Mouse (Mus musculus) midbrain, embryonic 13.5 days (tissue): ENCODE data around the gene Usp39. TPM values are rescaled to one million over a fixed set of nuclear protein-coding genes. Genes with fewer than 3 reads are reported as not detected.

Experiments
- ATAC-seq: fragments of 200-750 bp; cut with Nextera tagmentation; 2 replicates; pipeline ENCODE4 v1.8.0; 2017; ENCODE audit warnings: mild to moderate bottlenecking, moderate TSS enrichment, moderate library complexity
- H3K27ac ChIP-seq: fragments of 300-500 bp; sonication (generic); 2 replicates; pipeline ENCODE4 v1.5.1; 2015; ENCODE audit warnings: inconsistent platforms, mild to moderate bottlenecking, moderate library complexity
- H3K27me3 ChIP-seq: fragments of 300-500 bp; sonication (generic); 2 replicates; pipeline ENCODE4 v1.6.1; 2015; ENCODE audit warnings: mild to moderate bottlenecking, inconsistent platforms
- H3K36me3 ChIP-seq: fragments of 300-500 bp; sonication (generic); 2 replicates; pipeline ENCODE4 v1.6.1; 2015; ENCODE audit warnings: mild to moderate bottlenecking, inconsistent platforms
- H3K4me1 ChIP-seq: fragments of 300-500 bp; sonication (generic); replicated peaks from 2 replicates; pipeline ENCODE4 v1.6.1; 2015; ENCODE audit warnings: inconsistent platforms
- H3K4me2 ChIP-seq: fragments of 300-500 bp; sonication (generic); replicated peaks from 2 replicates; pipeline ENCODE4 v1.6.1; 2015; ENCODE audit warnings: moderate library complexity, mild to moderate bottlenecking, inconsistent platforms
- H3K4me3 ChIP-seq: fragments of 300-500 bp; sonication (generic); replicated peaks from 2 replicates; pipeline ENCODE4 v1.5.1; 2015; ENCODE audit warnings: mild to moderate bottlenecking, inconsistent platforms
- H3K9ac ChIP-seq: fragments of 300-500 bp; sonication (generic); replicated peaks from 2 replicates; pipeline ENCODE4 v1.6.1; 2015; ENCODE audit warnings: mild to moderate bottlenecking, inconsistent platforms
- H3K9me3 ChIP-seq: fragments of 300-500 bp; sonication (generic); 2 replicates; pipeline ENCODE4 v1.6.1; 2016; ENCODE audit warnings: mild to moderate bottlenecking, inconsistent platforms
- WGBS: fragments of 180-500 bp; shearing (Covaris S2); methylation state at CpG from one replicate; pipeline ENCODE4 v1.1.7; 2015; 5-methylcytosine and 5-hydroxymethylcytosine counted together
- polyA plus RNA-seq: library from polyadenylated mRNA; unstranded; fragments of >200 nt; fragmentation: Nextera tagmentation; extraction: Ambion mirVana; gene quantifications from 2 replicates; pipeline ENCODE4 v1.2.1, GENCODE M21; 2015

The Usp39 gene
- polyA plus RNA-seq, 1 experiment from 2014 or later, result 53.4 TPM

- ATAC-seq, result no peak
- H3K4me2 ChIP-seq, result peak overlapping the region; percentile 97
- no peak overlapping the region for H3K27ac ChIP-seq
- H3K4me1 ChIP-seq, result peaks cover 45% of the 10 kb centered on the region
- peak overlapping the region; percentile 94 for H3K4me3 ChIP-seq
- 53% methylated on average over 6 of the region's 6 CpGs for WGBS
- no peaks in the 10 kb centered on the region for H3K27me3 ChIP-seq
- 0 out of 2 replicates have a peak overlapping the region, but pooled peaks have one; percentile 94 for H3K9ac ChIP-seq
- H3K36me3 ChIP-seq, result peaks cover 27% of the 10 kb centered on the region
- no peaks in the 10 kb centered on the region for H3K9me3 ChIP-seq
Measured at GRCm38 (mm10) chr6:72345633-72346032, 649 bp upstream of the Usp39 start.

- Histone ChIP-seq H3K27me3 (no peaks in the 10 kb centered on the region), H3K9ac (peak overlapping the region; percentile 94), H3K4me3 (peak overlapping the region; percentile 94), H3K4me1 (peaks cover 45% of the 10 kb centered on the region), H3K4me2 (peak overlapping the region; percentile 97), H3K27ac (peak overlapping the region; percentile 74), H3K9me3 (no peaks in the 10 kb centered on the region), H3K36me3 (peaks cover 20% of the 10 kb centered on the region)
- WGBS, result under 1% methylated on average over 42 of the region's 42 CpGs
- ATAC-seq, result peak; percentile 64
Measured at GRCm38 (mm10) chr6:72344396-72345073, 449 bp downstream of the Usp39 start.

GRCm38 (mm10) chr6:72340481-72340880 is 4.5 kb downstream of the Usp39 start:
- no peak for ATAC-seq
- H3K4me2 ChIP-seq, result no peak overlapping the region
- 69% methylated on average over 2 of the region's 2 CpGs for WGBS
- H3K27ac ChIP-seq, result no peak overlapping the region
- no peak overlapping the region for H3K4me3 ChIP-seq
- H3K27me3 ChIP-seq, result no peaks in the 10 kb centered on the region
- peaks cover 47% of the 10 kb centered on the region for H3K36me3 ChIP-seq
- peaks cover 18% of the 10 kb centered on the region for H3K4me1 ChIP-seq
- no peaks in the 10 kb centered on the region for H3K9me3 ChIP-seq
- H3K9ac ChIP-seq, result no peak overlapping the region

DNA sequence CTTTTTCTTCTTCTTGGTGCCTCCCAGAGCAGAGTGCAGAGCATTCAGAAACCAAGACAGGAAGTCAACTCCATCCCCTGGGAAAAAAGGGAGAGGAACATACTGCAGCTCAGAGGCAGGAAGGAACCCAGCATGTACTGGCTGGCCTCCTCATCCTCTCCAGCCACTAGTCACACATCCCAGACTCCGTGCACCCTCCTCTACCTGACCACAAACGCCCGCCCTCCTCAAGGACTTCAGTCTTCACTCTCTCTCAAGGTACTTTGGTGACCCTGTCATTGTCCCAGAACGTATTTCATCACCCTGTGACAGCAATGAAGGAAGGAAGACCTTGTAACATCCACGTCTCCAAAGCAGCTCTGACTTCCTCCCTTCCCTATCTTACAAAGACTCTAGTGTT is 11.9 kb downstream of the Usp39 start:
- Histone ChIP-seq H3K4me1 (no peaks in the 10 kb centered on the region), H3K36me3 (peaks cover 94% of the 10 kb centered on the region), H3K4me3 (no peak overlapping the region), H3K4me2 (no peak overlapping the region), H3K27me3 (no peaks in the 10 kb centered on the region), H3K9me3 (no peaks in the 10 kb centered on the region), H3K27ac (no peak overlapping the region), H3K9ac (no peak overlapping the region)
- ATAC-seq, result no peak
- WGBS, result 94% methylated on average over 5 of the region's 5 CpGs

- Histone ChIP-seq H3K9me3 (no peaks in the 10 kb centered on the region), H3K4me1 (no peaks in the 10 kb centered on the region), H3K36me3 (peaks cover 94% of the 10 kb centered on the region), H3K4me3 (no peak overlapping the region), H3K27ac (no peak overlapping the region), H3K27me3 (no peaks in the 10 kb centered on the region), H3K9ac (no peak overlapping the region), H3K4me2 (no peak overlapping the region)
- ATAC-seq, result no peak
- WGBS, result 90% methylated on average over 4 of the region's 4 CpGs
Measured at GRCm38 (mm10) chr6:72330133-72330532, 14.9 kb downstream of the Usp39 start.

- 92% methylated on average over 5 of the region's 5 CpGs for WGBS
- ATAC-seq, result no peak
Measured at GRCm38 (mm10) chr6:72329019-72329418, 16.0 kb downstream of the Usp39 start.

DNA sequence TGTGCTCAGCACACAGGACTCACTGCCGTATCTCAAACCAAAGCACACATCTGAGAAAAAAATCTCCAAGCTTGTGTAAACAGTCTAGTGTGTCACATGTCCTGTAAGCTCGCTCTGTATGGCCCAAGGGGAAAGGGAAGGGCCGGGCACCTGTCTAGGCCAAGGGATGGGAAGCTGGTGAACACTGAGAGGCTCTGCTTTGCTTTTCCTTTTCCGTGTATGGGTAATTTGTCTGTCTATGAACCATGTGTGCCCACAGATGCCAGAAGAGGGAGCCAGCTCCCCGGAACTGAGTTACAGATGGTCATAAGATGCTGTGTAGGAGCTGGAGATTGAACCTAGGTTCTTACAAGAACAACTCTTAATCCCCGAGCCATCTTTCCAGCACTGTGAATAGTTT is 18.7 kb downstream of the Usp39 start:
- Histone ChIP-seq H3K27me3 (no peaks in the 10 kb centered on the region), H3K9ac (no peak overlapping the region), H3K4me1 (no peaks in the 10 kb centered on the region), H3K4me2 (no peak overlapping the region), H3K36me3 (peaks cover 95% of the 10 kb centered on the region), H3K4me3 (no peak overlapping the region), H3K27ac (no peak overlapping the region), H3K9me3 (no peaks in the 10 kb centered on the region)
- WGBS, result 76% methylated on average over 6 of the region's 6 CpGs
- ATAC-seq, result no peak

More at GRCm38 (mm10) chr6:72329019-72329418, 16.0 kb downstream of the Usp39 start:
- Histone ChIP-seq H3K27ac (no peak overlapping the region), H3K36me3 (peaks cover 94% of the 10 kb centered on the region), H3K4me3 (no peak overlapping the region), H3K4me2 (no peak overlapping the region), H3K4me1 (no peaks in the 10 kb centered on the region), H3K27me3 (no peaks in the 10 kb centered on the region), H3K9me3 (no peaks in the 10 kb centered on the region), H3K9ac (no peak overlapping the region)

GRCm38 (mm10) chr6:72323786-72324508 is 21.0 kb downstream of the Usp39 start:
- Histone ChIP-seq H3K4me1 (no peaks in the 10 kb centered on the region), H3K9me3 (no peaks in the 10 kb centered on the region), H3K9ac (no peak overlapping the region), H3K36me3 (peaks cover 99% of the 10 kb centered on the region), H3K27ac (no peak overlapping the region), H3K27me3 (no peaks in the 10 kb centered on the region), H3K4me2 (no peak overlapping the region), H3K4me3 (no peak overlapping the region)
- WGBS, result 93% methylated on average over 6 of the region's 6 CpGs
- no peak for ATAC-seq

GRCm38 (mm10) chr6:72322936-72323335 is 22.0 kb downstream of the Usp39 start:
- Histone ChIP-seq H3K4me2 (no peak overlapping the region), H3K4me1 (no peaks in the 10 kb centered on the region), H3K27ac (no peak overlapping the region), H3K27me3 (no peaks in the 10 kb centered on the region), H3K4me3 (no peak overlapping the region), H3K36me3 (peaks cover 99% of the 10 kb centered on the region), H3K9me3 (no peaks in the 10 kb centered on the region), H3K9ac (no peak overlapping the region)
- WGBS, result 91% methylated on average over 3 of the region's 3 CpGs
- ATAC-seq, result no peak

- peaks cover 88% of the 10 kb centered on the region for H3K36me3 ChIP-seq
- 85% methylated on average over 11 of the region's 11 CpGs for WGBS
- H3K9me3 ChIP-seq, result no peaks in the 10 kb centered on the region
- H3K4me3 ChIP-seq, result no peak overlapping the region
- ATAC-seq, result no peak
- no peak overlapping the region for H3K9ac ChIP-seq
- no peak overlapping the region for H3K27ac ChIP-seq
- no peak overlapping the region for H3K4me2 ChIP-seq
- H3K27me3 ChIP-seq, result no peaks in the 10 kb centered on the region
- H3K4me1 ChIP-seq, result no peaks in the 10 kb centered on the region
Measured at GRCm38 (mm10) chr6:72319019-72319418, 26.0 kb downstream of the Usp39 start.

DNA sequence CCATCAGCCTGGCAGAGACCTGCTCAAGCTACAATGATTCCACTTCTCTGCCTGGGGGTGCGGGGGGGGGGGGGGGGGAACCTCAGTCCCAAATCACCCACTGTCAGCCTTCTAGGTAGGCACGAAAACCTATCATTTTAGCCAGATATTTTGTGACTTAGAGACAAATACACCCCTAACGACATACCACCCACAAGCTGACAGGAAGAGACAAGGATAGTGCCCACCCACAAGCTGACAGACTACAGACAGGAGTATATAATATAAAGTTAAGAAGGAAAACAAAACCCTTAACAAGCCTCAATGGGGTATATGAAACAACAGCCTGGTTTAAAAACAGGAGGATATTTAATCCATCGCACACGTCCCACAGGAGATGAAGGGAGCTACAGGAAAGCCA is 26.5 kb downstream of the Usp39 start:
- ATAC-seq, result no peak
- no peaks in the 10 kb centered on the region for H3K27me3 ChIP-seq
- H3K9me3 ChIP-seq, result no peaks in the 10 kb centered on the region
- H3K4me2 ChIP-seq, result no peak overlapping the region
- H3K4me3 ChIP-seq, result no peak overlapping the region
- 85% methylated on average over 5 of the region's 5 CpGs for WGBS
- peaks cover 83% of the 10 kb centered on the region for H3K36me3 ChIP-seq
- H3K4me1 ChIP-seq, result no peaks in the 10 kb centered on the region
- no peak overlapping the region for H3K27ac ChIP-seq
- no peak overlapping the region for H3K9ac ChIP-seq

DNA sequence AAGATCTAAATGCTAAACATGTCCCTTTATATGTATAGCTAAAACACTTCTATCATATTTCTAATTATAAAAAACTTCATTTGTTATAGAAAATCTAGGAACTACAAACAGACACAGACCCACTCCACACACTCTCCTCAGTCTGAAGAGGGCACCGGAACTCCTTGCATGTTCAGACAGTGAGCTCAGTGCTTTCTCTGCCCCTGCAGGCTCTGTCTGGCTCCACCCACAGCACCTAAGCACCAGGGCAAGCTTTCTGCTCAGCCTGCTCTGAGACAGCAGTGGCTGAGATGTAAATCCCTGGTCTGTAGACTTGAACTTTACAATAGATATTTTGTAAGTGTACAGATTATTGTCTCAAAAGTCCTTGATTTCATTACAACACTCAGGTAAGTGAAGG is 28.9 kb downstream of the Usp39 start:
- peaks cover 68% of the 10 kb centered on the region for H3K36me3 ChIP-seq
- no peak overlapping the region for H3K4me2 ChIP-seq
- 88% methylated on average over 1 of the region's 1 CpGs for WGBS
- no peaks in the 10 kb centered on the region for H3K9me3 ChIP-seq
- no peak overlapping the region for H3K4me3 ChIP-seq
- no peaks in the 10 kb centered on the region for H3K4me1 ChIP-seq
- H3K27ac ChIP-seq, result no peak overlapping the region
- no peak for ATAC-seq
- H3K9ac ChIP-seq, result no peak overlapping the region
- no peaks in the 10 kb centered on the region for H3K27me3 ChIP-seq
